Mouse (Mus musculus) embryo, embryonic 10 days (tissue): ENCODE measurements at regions not wholly inside any gene's neighbourhood (a gene's known extent, or its start where the extent isn't known, plus 50 kb on each side); places are given as distances from the start of the nearest gene placed in this dataset.
A peak's percentile ranks its signal among the peaks of the same experiment; 100 is the strongest.

ENCODE experiments used
- DNase-seq: peaks from one replicate; pipeline ENCODE4 v3.0.0-alpha.2; 2015; ENCODE audit warnings: low spot score

GRCm38 (mm10) chr1:69212896-69213500 lies 105.1 kb upstream of the Erbb4 start:
- no peak for DNase-seq

GRCm38 (mm10) chr1:69202745-69203144 lies 94.9 kb upstream of the Erbb4 start:
- DNase-seq, result no peak

- DNase-seq, result peak; percentile 14
Observed at GRCm38 (mm10) chr1:69165202-69165601, 57.3 kb upstream of the Erbb4 start.
